Mouse (Mus musculus) olfactory bulb, adult 2 months (tissue): ENCODE measurements around the gene Tff1.

Experiments used
- CTCF ChIP-seq: fragments of 200-500 bp; IDR thresholded peaks from 2 replicates; pipeline ENCODE4 v1.5.1; 2012; ENCODE audit warnings: low read depth, mild to moderate bottlenecking, low read length, moderate library complexity; ENCODE audit not compliant: insufficient read depth
- POLR2A ChIP-seq: fragments of 200-500 bp; IDR thresholded peaks from 2 replicates; pipeline ENCODE4 v1.6.1; 2012; ENCODE audit warnings: mild to moderate bottlenecking, low read depth, low read length, moderate library complexity; ENCODE audit not compliant: insufficient read depth

DNA sequence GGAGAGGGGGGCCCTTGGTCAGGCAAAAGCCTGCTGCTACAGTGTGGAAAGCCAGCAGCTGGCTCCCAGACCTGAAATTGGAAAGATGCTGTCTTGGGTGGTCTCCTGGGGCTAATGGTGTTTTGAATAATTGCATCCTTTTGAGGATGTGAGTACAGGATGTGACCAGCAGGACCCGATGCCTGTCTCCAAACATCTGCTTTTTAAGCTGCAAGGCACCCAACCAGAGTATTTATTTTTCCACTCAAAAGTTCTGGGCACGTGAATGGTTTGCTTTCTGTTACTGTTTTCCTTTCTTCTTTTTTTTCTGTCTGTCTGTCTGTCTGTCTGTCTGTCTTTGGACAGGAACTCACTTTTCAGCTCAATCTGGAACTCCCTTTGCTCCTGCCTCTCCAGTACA is 27.6 kb upstream of the Tff1 start:
- TF ChIP-seq POLR2A: no peak
- no peak for TF ChIP-seq CTCF
